Mouse (Mus musculus): ENCODE measurements around the gene Gm45337. TPM values are rescaled to one million over a fixed set of nuclear protein-coding genes. Genes with fewer than 3 reads are reported as not detected.
A peak's percentile ranks its signal among the peaks of the same experiment; 100 is the strongest.
"Not testable (repeated sequence)": the region's sequence is repeated elsewhere in the genome, so short reads cannot be mapped to it uniquely, and the experiment has no call there.

Gene Gm45337
- polyA plus RNA-seq, 1 experiment from 2014 or later, result not detected

DNA sequence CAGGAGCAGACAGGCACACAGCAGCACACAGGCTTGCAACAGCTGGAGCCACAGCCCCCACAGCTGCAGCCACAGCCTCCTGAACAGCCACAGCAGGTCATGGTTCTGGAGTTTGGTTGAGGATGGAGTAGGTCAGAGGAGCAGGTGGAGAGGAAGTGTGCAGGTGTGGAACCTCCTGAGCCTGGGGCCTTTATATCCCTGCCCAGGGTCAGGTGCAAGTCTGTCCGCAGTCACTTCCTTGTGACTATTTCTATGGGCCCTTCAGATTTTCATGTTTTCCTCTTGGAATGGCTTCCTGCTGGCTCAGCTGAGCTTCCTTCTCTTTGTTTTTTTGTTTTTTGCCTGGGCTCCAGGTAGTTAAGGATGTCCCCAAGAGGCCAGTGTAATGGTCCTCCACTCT lies 23.8 kb downstream of the Gm45337 start, which contains the start of gene Gm45618:
Gm45618 (minus strand) TSS at position 101 of the 400 bp plus-strand sequence.
- H3K27me3 ChIP-seq (ENCODE audit: insufficient read depth, low read length); H3K4me1 ChIP-seq (ENCODE audit: insufficient read depth, low read length); H3K4me2 ChIP-seq (replicated peaks; ENCODE audit: low read depth, low read length); H3K9me3 ChIP-seq (ENCODE audit: low read length); H3K27ac ChIP-seq (ENCODE audit: low read length); H3K4me3 ChIP-seq (ENCODE audit: low read length); ATAC-seq (ENCODE audit: low FRiP score, low TSS enrichment); H3K36me3 ChIP-seq (ENCODE audit: insufficient read depth, low read length); H3K9ac ChIP-seq (replicated peaks; ENCODE audit: low read length): not testable (repeated sequence)
- 72% methylated on average over 1 of the region's 1 CpGs for WGBS

DNA sequence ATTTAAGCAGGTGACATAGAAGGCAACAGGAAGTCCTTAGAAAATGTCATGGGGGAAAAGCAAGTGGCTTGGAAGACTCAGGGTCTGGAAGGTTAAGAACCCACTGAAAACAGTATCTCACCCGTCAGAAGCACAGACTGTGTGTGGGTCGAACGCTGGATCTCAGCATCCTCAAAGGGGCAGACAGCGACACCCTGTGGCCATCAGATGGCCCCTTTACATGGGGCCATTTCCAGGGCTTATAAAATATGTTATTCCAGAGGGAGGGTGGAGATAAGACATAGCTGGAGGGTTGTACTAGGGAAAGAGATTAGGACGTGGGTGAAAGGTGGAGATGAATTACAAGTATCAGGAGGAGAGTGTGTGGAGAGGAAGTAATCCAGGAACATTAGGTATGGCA lies 24.8 kb downstream of the Gm45337 start:
- no peak overlapping the region for H3K4me2 ChIP-seq (replicated peaks; ENCODE audit: low read depth, low read length)
- no peaks in the 10 kb centered on the region for H3K9me3 ChIP-seq (ENCODE audit: low read length)
- H3K27me3 ChIP-seq (ENCODE audit: insufficient read depth, low read length), result no peaks in the 10 kb centered on the region
- no peaks in the 10 kb centered on the region for H3K4me1 ChIP-seq (ENCODE audit: insufficient read depth, low read length)
- H3K27ac ChIP-seq (ENCODE audit: low read length), result no peak overlapping the region
- no peak for ATAC-seq (ENCODE audit: low FRiP score, low TSS enrichment)
- no peak overlapping the region for H3K9ac ChIP-seq (replicated peaks; ENCODE audit: low read length)
- WGBS, result 13% methylated on average over 5 of the region's 5 CpGs
- no peaks in the 10 kb centered on the region for H3K36me3 ChIP-seq (ENCODE audit: insufficient read depth, low read length)
- H3K4me3 ChIP-seq (ENCODE audit: low read length), result no peak overlapping the region

GRCm38 (mm10) chr7:142104747-142105146 lies 39.7 kb downstream of the Gm45337 start:
- Histone ChIP-seq H3K36me3 (ENCODE audit: insufficient read depth, low read length) (no peaks in the 10 kb centered on the region), H3K4me1 (ENCODE audit: insufficient read depth, low read length) (no peaks in the 10 kb centered on the region), H3K4me2 (replicated peaks; ENCODE audit: low read depth, low read length) (no peak overlapping the region), H3K27ac (ENCODE audit: low read length) (no peak overlapping the region), H3K9ac (replicated peaks; ENCODE audit: low read length) (no peak overlapping the region), H3K9me3 (ENCODE audit: low read length) (no peaks in the 10 kb centered on the region), H3K27me3 (ENCODE audit: insufficient read depth, low read length) (no peaks in the 10 kb centered on the region), H3K4me3 (ENCODE audit: low read length) (no peak overlapping the region)
- WGBS, result 53% methylated on average over 5 of the region's 5 CpGs
- ATAC-seq (ENCODE audit: low FRiP score, low TSS enrichment), result no peak

GRCm38 (mm10) chr7:142097776-142098175 lies 46.6 kb downstream of the Gm45337 start:
- peaks cover 49% of the 10 kb centered on the region for H3K27me3 ChIP-seq (ENCODE audit: insufficient read depth, low read length)
- H3K9me3 ChIP-seq (ENCODE audit: low read length), result no peaks in the 10 kb centered on the region
- no peak overlapping the region for H3K27ac ChIP-seq (ENCODE audit: low read length)
- WGBS, result 11% methylated on average over 9 of the region's 9 CpGs
- H3K4me2 ChIP-seq (replicated peaks; ENCODE audit: low read depth, low read length), result no peak overlapping the region
- ATAC-seq (ENCODE audit: low FRiP score, low TSS enrichment), result peak; percentile 69
- H3K4me3 ChIP-seq (ENCODE audit: low read length), result no peak overlapping the region
- H3K36me3 ChIP-seq (ENCODE audit: insufficient read depth, low read length), result no peaks in the 10 kb centered on the region
- H3K4me1 ChIP-seq (ENCODE audit: insufficient read depth, low read length), result peaks cover 14% of the 10 kb centered on the region
- no peak overlapping the region for H3K9ac ChIP-seq (replicated peaks; ENCODE audit: low read length)

DNA sequence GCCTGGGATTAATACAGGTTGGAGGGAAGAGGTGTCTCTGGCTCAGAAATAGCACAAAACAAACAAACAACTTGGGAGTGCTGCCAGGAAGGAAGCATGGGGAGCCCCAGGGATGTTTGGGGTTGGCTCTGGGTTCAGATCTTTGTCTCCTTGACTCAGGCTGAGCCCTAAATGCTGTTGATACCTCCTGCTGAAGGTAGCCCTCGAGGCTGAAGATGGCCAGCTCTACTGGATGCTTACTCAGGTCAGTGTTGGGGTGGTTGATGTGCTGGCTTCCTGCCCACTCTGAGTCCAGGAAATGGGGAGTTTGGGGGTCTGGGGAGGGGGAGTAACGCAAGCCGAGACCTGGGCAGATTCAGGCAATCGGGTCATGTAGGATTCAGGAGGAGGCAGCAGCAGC lies 47.7 kb downstream of the Gm45337 start:
- ATAC-seq (ENCODE audit: low FRiP score, low TSS enrichment), result no peak
- Histone ChIP-seq H3K27me3 (ENCODE audit: insufficient read depth, low read length) (peaks cover 55% of the 10 kb centered on the region), H3K9me3 (ENCODE audit: low read length) (no peaks in the 10 kb centered on the region), H3K27ac (ENCODE audit: low read length) (no peak overlapping the region), H3K4me3 (ENCODE audit: low read length) (no peak overlapping the region), H3K4me2 (replicated peaks; ENCODE audit: low read depth, low read length) (no peak overlapping the region), H3K4me1 (ENCODE audit: insufficient read depth, low read length) (peaks cover 14% of the 10 kb centered on the region), H3K36me3 (ENCODE audit: insufficient read depth, low read length) (no peaks in the 10 kb centered on the region), H3K9ac (replicated peaks; ENCODE audit: low read length) (no peak overlapping the region)
- WGBS, result 51% methylated on average over 4 of the region's 4 CpGs

- Histone ChIP-seq H3K4me1 (ENCODE audit: insufficient read depth, low read length) (peaks cover 14% of the 10 kb centered on the region), H3K36me3 (ENCODE audit: insufficient read depth, low read length) (no peaks in the 10 kb centered on the region), H3K9ac (replicated peaks; ENCODE audit: low read length) (peak within 1 kb of the TSS; percentile 81), H3K4me3 (ENCODE audit: low read length) (peak within 1 kb of the TSS; percentile 73), H3K27ac (ENCODE audit: low read length) (no peak within 1 kb of the TSS), H3K9me3 (ENCODE audit: low read length) (no peaks in the 10 kb centered on the region), H3K27me3 (ENCODE audit: insufficient read depth, low read length) (peaks cover 55% of the 10 kb centered on the region), H3K4me2 (replicated peaks; ENCODE audit: low read depth, low read length) (peak within 1 kb of the TSS; percentile 98)
- ATAC-seq (ENCODE audit: low FRiP score, low TSS enrichment), result peak; percentile 81
- under 1% methylated on average over 41 of the region's 63 CpGs for WGBS
Observed at GRCm38 (mm10) chr7:142095183-142095931, 49.0 kb downstream of the Gm45337 start, which contains the start of gene Dusp8. Gene Dusp8, minus strand, starts transcription at chr7:142095843.

DNA sequence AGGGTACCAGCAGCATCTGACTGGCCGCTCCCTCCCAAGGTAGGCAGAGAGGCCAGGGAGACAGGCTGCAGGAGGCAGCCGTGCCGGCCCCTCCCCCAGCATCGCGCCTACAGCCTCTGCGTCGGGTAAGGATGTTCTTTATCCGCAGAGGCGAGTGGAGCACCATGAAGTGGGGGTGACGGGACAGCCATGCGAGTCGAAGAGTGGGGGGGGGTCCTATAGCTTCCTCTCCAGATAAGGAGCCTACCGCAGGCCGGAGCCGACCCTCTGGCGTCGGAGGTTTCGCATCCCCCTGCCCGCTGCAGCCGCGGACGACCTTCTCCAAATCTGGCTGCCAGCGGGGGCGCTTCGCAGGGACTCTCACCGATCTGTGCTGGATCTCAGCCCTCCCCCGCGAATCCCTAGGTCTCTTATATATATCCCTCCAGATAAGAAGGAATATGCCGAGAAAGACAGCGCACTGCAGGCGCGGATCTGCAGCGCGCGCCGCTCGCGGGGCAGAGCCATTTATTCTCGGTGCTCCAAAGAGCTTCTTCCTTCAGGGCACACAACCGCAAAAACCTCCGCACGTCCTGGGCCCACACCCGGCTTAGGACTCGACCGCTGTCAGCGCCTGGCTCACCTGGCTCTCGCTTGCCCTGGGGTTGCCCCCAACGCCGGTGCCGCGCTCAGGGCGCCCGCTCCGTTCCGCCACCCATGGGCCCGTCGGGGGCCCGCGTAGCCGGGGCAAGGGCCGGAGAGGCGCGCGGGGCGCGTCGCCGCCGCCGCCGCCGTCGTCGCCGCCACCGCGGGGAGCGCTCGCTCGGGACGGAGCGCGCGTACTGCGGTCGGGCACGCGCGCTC lies 49.9 kb downstream of the Gm45337 start:
- no peak overlapping the region for H3K27ac ChIP-seq (ENCODE audit: low read length)
- peaks cover 55% of the 10 kb centered on the region for H3K27me3 ChIP-seq (ENCODE audit: insufficient read depth, low read length)
- under 1% methylated on average over 78 of the region's 89 CpGs for WGBS
- peak overlapping the region; percentile 73 for H3K4me3 ChIP-seq (ENCODE audit: low read length)
- H3K4me1 ChIP-seq (ENCODE audit: insufficient read depth, low read length), result peaks cover 14% of the 10 kb centered on the region
- H3K4me2 ChIP-seq (replicated peaks; ENCODE audit: low read depth, low read length), result peak overlapping the region; percentile 98
- H3K9ac ChIP-seq (replicated peaks; ENCODE audit: low read length), result peak overlapping the region; percentile 81
- H3K36me3 ChIP-seq (ENCODE audit: insufficient read depth, low read length), result no peaks in the 10 kb centered on the region
- peak; percentile 19; the same call in 1 of the 2 replicates for ATAC-seq (ENCODE audit: low FRiP score, low TSS enrichment)
- H3K9me3 ChIP-seq (ENCODE audit: low read length), result no peaks in the 10 kb centered on the region

DNA sequence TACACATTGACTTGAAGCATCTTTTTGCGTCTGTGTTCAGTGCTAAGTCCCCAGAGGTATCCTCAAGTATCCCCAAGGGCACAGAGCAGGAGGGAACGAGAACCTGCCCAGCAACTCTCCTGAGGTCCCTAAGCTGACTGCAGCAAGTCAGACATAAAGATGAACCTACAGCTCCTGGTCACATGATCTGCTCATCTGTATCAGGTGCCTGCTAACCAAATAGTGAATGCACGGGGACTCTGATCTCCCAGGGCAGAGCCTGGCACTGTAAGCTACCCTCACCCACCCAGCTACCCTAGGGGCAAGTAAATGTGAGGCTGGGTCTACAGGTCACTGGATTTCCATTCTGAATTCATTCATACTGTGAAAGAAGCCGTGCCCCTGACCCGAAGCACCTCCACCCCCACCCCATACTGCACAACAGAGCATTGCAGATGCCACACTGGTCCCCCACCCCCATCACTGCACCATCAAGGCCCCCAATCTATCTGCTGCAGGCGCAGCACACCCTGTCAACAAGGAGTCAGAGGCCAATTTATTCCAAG lies 50.6 kb downstream of the Gm45337 start:
- Histone ChIP-seq H3K9ac (replicated peaks; ENCODE audit: low read length) (no peak overlapping the region), H3K27me3 (ENCODE audit: insufficient read depth, low read length) (peaks cover 55% of the 10 kb centered on the region), H3K27ac (ENCODE audit: low read length) (no peak overlapping the region), H3K4me1 (ENCODE audit: insufficient read depth, low read length) (peaks cover 20% of the 10 kb centered on the region), H3K4me2 (replicated peaks; ENCODE audit: low read depth, low read length) (peak overlapping the region; percentile 98), H3K4me3 (ENCODE audit: low read length) (peak overlapping the region; percentile 73), H3K36me3 (ENCODE audit: insufficient read depth, low read length) (no peaks in the 10 kb centered on the region), H3K9me3 (ENCODE audit: low read length) (no peaks in the 10 kb centered on the region)
- 27% methylated on average over 6 of the region's 6 CpGs for WGBS
- ATAC-seq (ENCODE audit: low FRiP score, low TSS enrichment), result no peak
